Mouse (Mus musculus) myocyte (in vitro differentiated cells): ENCODE measurements at regions not wholly inside any gene's neighbourhood (a gene's known extent, or its start where the extent isn't known, plus 50 kb on each side); places are given as distances from the start of the nearest gene placed in this dataset.

Experiments used
- CEBPB ChIP-seq: IDR thresholded peaks from 2 replicates; pipeline ENCODE4 v1.6.1; 2011; ENCODE audit warnings: mild to moderate bottlenecking, moderate library complexity; ENCODE audit not compliant: poor library complexity, insufficient read depth, severe bottlenecking
- E2F4 ChIP-seq: IDR thresholded peaks from one replicate; pipeline ENCODE4 v1.6.1; 2011; ENCODE audit warnings: mild to moderate bottlenecking, control low read depth, moderate library complexity; ENCODE audit not compliant: insufficient read depth
- MAX ChIP-seq: IDR thresholded peaks from one replicate; pipeline ENCODE4 v1.6.1; 2011; ENCODE audit warnings: low read depth, mild to moderate bottlenecking, control low read depth
- POLR2A ChIP-seq: IDR thresholded peaks from one replicate; pipeline ENCODE4 v1.6.1; 2011; ENCODE audit warnings: low read depth, mild to moderate bottlenecking, control low read depth, moderate library complexity; ENCODE audit not compliant: insufficient read length
- USF1 ChIP-seq: IDR thresholded peaks from one replicate; pipeline ENCODE4 v1.6.1; 2011; ENCODE audit warnings: low read depth, mild to moderate bottlenecking, control low read depth, moderate library complexity

DNA sequence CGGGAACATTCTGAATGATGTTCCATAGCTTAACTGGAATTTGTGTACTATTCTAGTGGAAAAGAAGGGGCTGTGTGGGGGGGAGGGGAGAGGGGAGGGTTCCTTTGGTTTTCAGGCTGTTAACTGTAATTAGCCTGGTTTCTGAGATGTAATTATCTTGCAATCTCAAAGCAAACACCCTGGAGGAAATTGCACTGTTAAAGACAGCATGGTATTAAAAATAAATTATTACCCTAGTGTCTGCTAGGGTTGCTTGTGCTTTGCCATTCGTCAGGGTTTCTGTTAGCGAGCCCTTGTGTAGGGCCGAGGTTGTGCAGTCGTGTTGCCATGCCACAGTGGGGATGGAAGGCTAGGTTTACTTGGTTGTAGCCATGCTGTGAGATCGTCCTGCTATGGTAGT lies 105.0 kb upstream of the Ppp2r3a start:
- TF ChIP-seq CEBPB, result no peak
- no peak for TF ChIP-seq E2F4
- TF ChIP-seq POLR2A, result no peak
- TF ChIP-seq MAX, result no peak
- no peak for TF ChIP-seq USF1
